Mouse (Mus musculus) MEL (cell line): ENCODE data around the gene Nf2. TPM values are rescaled to one million over a fixed set of nuclear protein-coding genes. Genes with fewer than 3 reads are reported as not detected.

Experiments used
- DNase-seq: peaks from one replicate; pipeline ENCODE4 v3.0.0; 2011; ENCODE audit warnings: low read depth, low spot score
- H3K27ac ChIP-seq: 2 replicates; pipeline ENCODE4 v1.5.1; 2012; ENCODE audit warnings: low read depth, mild to moderate bottlenecking, control low read depth, low read length, moderate library complexity; ENCODE audit not compliant: control insufficient read depth
- H3K27me3 ChIP-seq, 2 experiments: fragments of 150-350 bp in 1 of 2; sonication (generic) in 1 of 2; 2 replicates each; pipeline ENCODE4 v1.6.1; 2012; ENCODE audit warnings: low read length in 2 of 2, mild to moderate bottlenecking in 2 of 2, improper control_type of control experiment in 1 of 2, moderate library complexity in 1 of 2; ENCODE audit not compliant: insufficient read depth in 2 of 2, control insufficient read depth in 1 of 2
- H3K36me3 ChIP-seq, 2 experiments: 2 replicates each; pipeline ENCODE4 v1.6.1; 2012 to 2014; ENCODE audit warnings: low read length in 2 of 2, improper control_type of control experiment in 1 of 2, inconsistent platforms in 1 of 2, mild to moderate bottlenecking in 1 of 2; ENCODE audit not compliant: insufficient read depth in 2 of 2, control insufficient read depth in 1 of 2
- H3K4me1 ChIP-seq, 2 experiments: fragments of 150-350 bp in 1 of 2; sonication (generic) in 1 of 2; 2 replicates each; pipeline ENCODE4 v1.6.1; 2012; ENCODE audit warnings: low read length in 2 of 2, improper control_type of control experiment in 1 of 2, mild to moderate bottlenecking in 1 of 2; ENCODE audit not compliant: insufficient read depth in 2 of 2, control insufficient read depth in 1 of 2
- H3K4me3 ChIP-seq, 2 experiments: fragments of 150-350 bp in 1 of 2; sonication (generic) in 1 of 2; 2 replicates each; pipeline ENCODE4 v1.5.1; 2012; ENCODE audit warnings: low read depth in 2 of 2, low read length in 2 of 2, mild to moderate bottlenecking in 2 of 2, moderate library complexity in 2 of 2, control low read depth in 1 of 2, improper control_type of control experiment in 1 of 2; ENCODE audit not compliant: control insufficient read depth in 1 of 2, insufficient read depth in 1 of 2
- H3K79me2 ChIP-seq: 2 replicates; pipeline ENCODE4 v1.6.1; 2012; ENCODE audit warnings: mild to moderate bottlenecking, low read length, moderate library complexity; ENCODE audit not compliant: control insufficient read depth, poor library complexity, insufficient read depth
- H3K9ac ChIP-seq: 2 replicates; pipeline ENCODE4 v1.6.1; 2012; ENCODE audit warnings: low read depth, mild to moderate bottlenecking, control low read depth, low read length, moderate library complexity; ENCODE audit not compliant: control insufficient read depth, poor library complexity, severe bottlenecking
- H3K9me3 ChIP-seq: fragments of 150-350 bp; sonication (generic); replicated peaks from 2 replicates; pipeline ENCODE4 v1.6.1; 2012; ENCODE audit warnings: mild to moderate bottlenecking, low read length, improper control_type of control experiment, moderate library complexity; ENCODE audit not compliant: insufficient read depth
- CHD1 ChIP-seq: IDR thresholded peaks from 2 replicates; pipeline ENCODE4 v1.6.1; 2012; ENCODE audit warnings: low read depth, mild to moderate bottlenecking, inconsistent platforms, low read length, improper control_type of control experiment
- CHD2 ChIP-seq: IDR thresholded peaks from 2 replicates; pipeline ENCODE4 v1.6.1; 2011; ENCODE audit warnings: low read length, improper control_type of control experiment
- CTCF ChIP-seq, 3 experiments: IDR thresholded peaks in 2 of 3; conservative IDR thresholded peaks in 1 of 3; 2 replicates each; pipeline ENCODE4 v1.5.1; 2011 to 2012; ENCODE audit warnings: low read length in 3 of 3, low read depth in 2 of 3, mild to moderate bottlenecking in 2 of 3, improper control_type of control experiment in 1 of 3, inconsistent platforms in 1 of 3, mixed read lengths in 1 of 3, moderate library complexity in 1 of 3; ENCODE audit not compliant: control insufficient read depth in 1 of 3, insufficient read depth in 1 of 3, poor library complexity in 1 of 3, severe bottlenecking in 1 of 3
- GABPA ChIP-seq: IDR thresholded peaks from 2 replicates; pipeline ENCODE4 v1.6.1; 2012; ENCODE audit warnings: low read depth, mild to moderate bottlenecking, inconsistent platforms, low read length, improper control_type of control experiment, moderate library complexity
- GATA1 ChIP-seq: IDR thresholded peaks from 2 replicates; pipeline ENCODE4 v1.6.1; 2011; ENCODE audit warnings: low read depth, low read length, improper control_type of control experiment
- HCFC1 ChIP-seq: IDR thresholded peaks from 2 replicates; pipeline ENCODE4 v1.6.1; 2012; ENCODE audit warnings: low read depth, mild to moderate bottlenecking, inconsistent platforms, low read length, improper control_type of control experiment, moderate library complexity
- KAT2A ChIP-seq: conservative IDR thresholded peaks from 2 replicates; pipeline ENCODE4 v1.6.1; 2012; ENCODE audit warnings: low read depth, low read length, improper control_type of control experiment, inconsistent platforms
- MAFK ChIP-seq: IDR thresholded peaks from 2 replicates; pipeline ENCODE4 v1.6.1; 2011; ENCODE audit warnings: low read depth, mild to moderate bottlenecking, low read length, improper control_type of control experiment, borderline replicate concordance
- MAZ ChIP-seq: IDR thresholded peaks from 2 replicates; pipeline ENCODE4 v1.6.1; 2012; ENCODE audit warnings: low read depth, mild to moderate bottlenecking, inconsistent platforms, low read length, improper control_type of control experiment
- MYB ChIP-seq: IDR thresholded peaks from 2 replicates; pipeline ENCODE4 v1.6.1; 2011; ENCODE audit warnings: mild to moderate bottlenecking, low read depth, low read length, improper control_type of control experiment
- MYC ChIP-seq: IDR thresholded peaks from 2 replicates; pipeline ENCODE4 v1.6.1; 2011; ENCODE audit warnings: low read depth, mild to moderate bottlenecking, low read length, improper control_type of control experiment, moderate library complexity
- POLR2AphosphoS2 ChIP-seq: IDR thresholded peaks from 2 replicates; pipeline ENCODE4 v1.6.1; 2011; ENCODE audit warnings: low read length, improper control_type of control experiment
- POLR2AphosphoS5 ChIP-seq: IDR thresholded peaks from 2 replicates; pipeline ENCODE4 v1.6.1; 2012; ENCODE audit warnings: low read depth, borderline replicate concordance, mild to moderate bottlenecking, inconsistent platforms, low read length, moderate library complexity, mixed read lengths
- RCOR1 ChIP-seq: IDR thresholded peaks from 2 replicates; pipeline ENCODE4 v1.6.1; 2012; ENCODE audit warnings: low read depth, mild to moderate bottlenecking, inconsistent platforms, low read length, improper control_type of control experiment
- SMC3 ChIP-seq: IDR thresholded peaks from 2 replicates; pipeline ENCODE4 v1.6.1; 2011; ENCODE audit warnings: low read depth, low read length, improper control_type of control experiment
- TAL1 ChIP-seq: IDR thresholded peaks from 2 replicates; pipeline ENCODE4 v1.6.1; 2012; ENCODE audit warnings: mild to moderate bottlenecking, inconsistent platforms, low read length, moderate library complexity, mixed read lengths
- TCF12 ChIP-seq: IDR thresholded peaks from 2 replicates; pipeline ENCODE4 v1.6.1; 2014; ENCODE audit warnings: low read depth, mild to moderate bottlenecking, inconsistent platforms, low read length, improper control_type of control experiment, moderate library complexity
- USF1 ChIP-seq: IDR thresholded peaks from 2 replicates; pipeline ENCODE4 v1.6.1; 2014; ENCODE audit warnings: low read depth, mild to moderate bottlenecking, inconsistent platforms, low read length, improper control_type of control experiment, moderate library complexity
- ZKSCAN1 ChIP-seq: IDR thresholded peaks from 2 replicates; pipeline ENCODE4 v1.6.1; 2012; ENCODE audit warnings: low read depth, mild to moderate bottlenecking, inconsistent platforms, low read length, improper control_type of control experiment, moderate library complexity
- ZMIZ1 ChIP-seq: IDR thresholded peaks from 2 replicates; pipeline ENCODE4 v1.6.1; 2012; ENCODE audit warnings: low read depth, mild to moderate bottlenecking, inconsistent platforms, low read length, improper control_type of control experiment, moderate library complexity
- ZNF384 ChIP-seq: IDR thresholded peaks from 2 replicates; pipeline ENCODE4 v1.6.1; 2012; ENCODE audit warnings: low read depth, mild to moderate bottlenecking, inconsistent platforms, low read length, improper control_type of control experiment
- polyA plus RNA-seq, 2 experiments: library from polyadenylated mRNA; stranded (reverse) in 1 of 2; unstranded in 1 of 2; fragments of >175 nt in 1 of 2; fragments of >200 nt in 1 of 2; gene quantifications; 2 replicates each; pipeline versions ENCODE4 v1.2.1 to v1.2.4; 2012; ENCODE audit warnings: low replicate concordance in 2 of 2, low read depth in 1 of 2; ENCODE audit not compliant: insufficient read length in 2 of 2, insufficient read depth in 1 of 2, missing spikeins in 1 of 2
- total RNA-seq: library from RNA; depleted of rRNA; stranded (reverse); fragments of 300-350 nt; gene quantifications from 2 replicates; pipeline ENCODE4 v1.2.3, GENCODE M21; 2012

The Nf2 gene
- total and polyA plus RNA-seq, 3 experiments: 73.6 to 246 (median 95.6) TPM

GRCm38 (mm10) chr11:4860986-4861385 lies 11.7 kb upstream of the Nf2 start:
- no peak overlapping the region for H3K9ac ChIP-seq
- H3K27me3 ChIP-seq: peaks cover 13 to 15% of the 10 kb centered on the region in 2 experiments
- H3K27ac ChIP-seq: no peak overlapping the region
- DNase-seq: no peak
- H3K79me2 ChIP-seq: no peaks in the 10 kb centered on the region
- H3K4me1 ChIP-seq: 0 out of 4 replicates have a peak, but pooled peaks cover 0 to 3% of the 10 kb centered on the region in 2 experiments
- TF ChIP-seq ZNF384 (peak; percentile 6; the same call in 1 of the 2 replicates), CTCF (IDR thresholded peaks at IDR 0.05 in 2 of 3, conservative IDR thresholded peaks at IDR 0.05 in 1 of 3; ENCODE audit: control insufficient read depth in 1 of 3, insufficient read depth in 1 of 3, low read depth in 2 of 3, low read length in 3 of 3, poor library complexity in 1 of 3, severe bottlenecking in 1 of 3) (no peak)
- H3K36me3 ChIP-seq: no peaks in the 10 kb centered on the region
- no peaks in the 10 kb centered on the region for H3K9me3 ChIP-seq
- no peak overlapping the region for H3K4me3 ChIP-seq

GRCm38 (mm10) chr11:4858416-4858815 lies 9.1 kb upstream of the Nf2 start:
- Histone ChIP-seq H3K79me2 (no peaks in the 10 kb centered on the region), H3K4me1 (0 out of 4 replicates have a peak, but pooled peaks cover 0 to 3% of the 10 kb centered on the region in 2 experiments), H3K27me3 (peaks cover 13 to 15% of the 10 kb centered on the region in 2 experiments), H3K36me3 (no peaks in the 10 kb centered on the region), H3K9ac (no peak overlapping the region), H3K9me3 (no peaks in the 10 kb centered on the region), H3K27ac (no peak overlapping the region), H3K4me3 (no peak overlapping the region)
- no peak for TF ChIP-seq POLR2AphosphoS5
- TF ChIP-seq GABPA: no peak
- TF ChIP-seq USF1: no peak
- TF ChIP-seq CHD2: no peak
- TF ChIP-seq POLR2AphosphoS2: no peak
- DNase-seq: no peak

GRCm38 (mm10) chr11:4854181-4854580 lies 4.8 kb upstream of the Nf2 start:
- Histone ChIP-seq H3K9me3 (no peaks in the 10 kb centered on the region), H3K4me1 (0 out of 4 replicates have a peak, but pooled peaks cover 0 to 8% of the 10 kb centered on the region in 2 experiments), H3K27ac (no peak overlapping the region), H3K79me2 (peaks cover 1% of the 10 kb centered on the region), H3K4me3 (no peak overlapping the region), H3K27me3 (peaks cover 10 to 13% of the 10 kb centered on the region in 2 experiments), H3K9ac (no peak overlapping the region), H3K36me3 (peaks cover 0 to 5% of the 10 kb centered on the region in 2 experiments; a peak in 2 of 4 replicates)
- DNase-seq: no peak
- TF ChIP-seq MAFK (no peak), TAL1 (no peak), MYB (no peak), USF1 (no peak), TCF12 (no peak), MAZ (no peak), GATA1 (no peak), CHD1 (no peak), ZKSCAN1 (no peak), RCOR1 (no peak), POLR2AphosphoS5 (no peak), SMC3 (no peak), CHD2 (no peak), MYC (no peak), ZMIZ1 (no peak), HCFC1 (no peak), KAT2A (no peak)
